Mouse (Mus musculus) right cerebral cortex, postnatal 10 days (tissue): ENCODE results near the gene Patz1.
A peak's percentile ranks its signal among the peaks of the same experiment; 100 is the strongest.

Source experiments
- DNase-seq, 2 experiments: peaks; one replicate each; pipeline ENCODE4 v3.0.0; 2021; ENCODE audit warnings: low spot score in 2 of 2

The Patz1 gene

GRCm38 (mm10) chr11:3288521-3289301 lies at the start of gene Patz1:
TSS of gene Patz1 (plus strand) at chr11:3288874.
- peak; percentile 63 to 74 for DNase-seq

- DNase-seq = no peak
Observed at GRCm38 (mm10) chr11:3242395-3242794, 46.3 kb upstream of the Patz1 start.

- no peak for DNase-seq
Observed at GRCm38 (mm10) chr11:3243771-3244170, 44.9 kb upstream of the Patz1 start.

- no peak for DNase-seq
Observed at GRCm38 (mm10) chr11:3247387-3247786, 41.3 kb upstream of the Patz1 start.

- no peak for DNase-seq
Observed at GRCm38 (mm10) chr11:3259537-3259936, 29.1 kb upstream of the Patz1 start.

GRCm38 (mm10) chr11:3265291-3266078 lies 23.2 kb upstream of the Patz1 start:
- DNase-seq = peak; percentile 6 to 42

- DNase-seq = peak; percentile 96
Observed at GRCm38 (mm10) chr11:3266079-3266685, 22.5 kb upstream of the Patz1 start, which contains the start of gene Drg1. TSS of gene Drg1 (minus strand) at chr11:3266415.

GRCm38 (mm10) chr11:3267133-3267532 lies 21.5 kb upstream of the Patz1 start:
- DNase-seq = peak in 1 of 2 experiments; percentile 14

GRCm38 (mm10) chr11:3269241-3269640 lies 19.4 kb upstream of the Patz1 start:
- peak in 1 of 2 experiments; percentile 9 for DNase-seq

- DNase-seq = no peak
Observed at GRCm38 (mm10) chr11:3278351-3278750, 10.3 kb upstream of the Patz1 start.

- peak in 1 of 2 experiments; percentile 6 for DNase-seq
Observed at GRCm38 (mm10) chr11:3279729-3280128, 8.9 kb upstream of the Patz1 start.

GRCm38 (mm10) chr11:3282887-3283286 lies 5.8 kb upstream of the Patz1 start:
- DNase-seq = peak in 1 of 2 experiments; percentile 8

- DNase-seq = peak in 1 of 2 experiments; percentile 3
Observed at GRCm38 (mm10) chr11:3283645-3284044, 5.0 kb upstream of the Patz1 start.

GRCm38 (mm10) chr11:3285940-3286339 lies 2.7 kb upstream of the Patz1 start:
- DNase-seq = peak in 1 of 2 experiments; percentile 6

GRCm38 (mm10) chr11:3287131-3287530 lies 1.5 kb upstream of the Patz1 start:
- DNase-seq = no peak

- peak in 1 of 2 experiments; percentile 17 for DNase-seq
Observed at GRCm38 (mm10) chr11:3287921-3288320, 753 bp upstream of the Patz1 start.

- peak; percentile 88 to 90 for DNase-seq
Observed at GRCm38 (mm10) chr11:3289302-3289802, 678 bp downstream of the Patz1 start.

GRCm38 (mm10) chr11:3289803-3290639 lies 1.3 kb downstream of the Patz1 start:
- peak; percentile 91 to 92 for DNase-seq

GRCm38 (mm10) chr11:3290640-3291310 lies 2.1 kb downstream of the Patz1 start:
- peak; percentile 82 to 87 for DNase-seq

- peak in 1 of 2 experiments; percentile 40 for DNase-seq
Observed at GRCm38 (mm10) chr11:3291311-3292061, 2.8 kb downstream of the Patz1 start.
